Mouse (Mus musculus) ovary, postnatal 36 days (tissue): ENCODE data around the gene Rps12.
"Not testable (repeated sequence)": the region's sequence is repeated elsewhere in the genome, so short reads cannot be mapped to it uniquely, and the experiment has no call there.

Experiments used
- DNase-seq: peaks from one replicate; pipeline ENCODE4 v3.0.0; 2022; ENCODE audit warnings: low spot score, mixed read lengths

Rps12 gene

GRCm38 (mm10) chr10:23785599-23785998, 1.5 kb downstream of the Rps12 start:
- DNase-seq: not testable (repeated sequence)

GRCm38 (mm10) chr10:23784121-23784520, 3.0 kb downstream of the Rps12 start:
- no peak for DNase-seq

GRCm38 (mm10) chr10:23783493-23783884, 3.6 kb downstream of the Rps12 start:
- DNase-seq: no peak

GRCm38 (mm10) chr10:23782855-23783492, 4.1 kb downstream of the Rps12 start:
- DNase-seq: no peak

- DNase-seq: no peak
Observed at GRCm38 (mm10) chr10:23781760-23782735, 5.0 kb downstream of the Rps12 start.

- DNase-seq: no peak
Observed at GRCm38 (mm10) chr10:23780539-23781275, 6.4 kb downstream of the Rps12 start.

GRCm38 (mm10) chr10:23777288-23777945, 9.7 kb downstream of the Rps12 start:
- no peak for DNase-seq

GRCm38 (mm10) chr10:23754166-23754565, 32.9 kb downstream of the Rps12 start:
- DNase-seq: no peak
